Mouse (Mus musculus): ENCODE data around the gene Atraid. TPM values are rescaled to one million over a fixed set of nuclear protein-coding genes. Genes with fewer than 3 reads are reported as not detected.

The Atraid gene
- polyA plus RNA-seq, 1 experiment from 2014 or later, result 81.8 TPM

DNA sequence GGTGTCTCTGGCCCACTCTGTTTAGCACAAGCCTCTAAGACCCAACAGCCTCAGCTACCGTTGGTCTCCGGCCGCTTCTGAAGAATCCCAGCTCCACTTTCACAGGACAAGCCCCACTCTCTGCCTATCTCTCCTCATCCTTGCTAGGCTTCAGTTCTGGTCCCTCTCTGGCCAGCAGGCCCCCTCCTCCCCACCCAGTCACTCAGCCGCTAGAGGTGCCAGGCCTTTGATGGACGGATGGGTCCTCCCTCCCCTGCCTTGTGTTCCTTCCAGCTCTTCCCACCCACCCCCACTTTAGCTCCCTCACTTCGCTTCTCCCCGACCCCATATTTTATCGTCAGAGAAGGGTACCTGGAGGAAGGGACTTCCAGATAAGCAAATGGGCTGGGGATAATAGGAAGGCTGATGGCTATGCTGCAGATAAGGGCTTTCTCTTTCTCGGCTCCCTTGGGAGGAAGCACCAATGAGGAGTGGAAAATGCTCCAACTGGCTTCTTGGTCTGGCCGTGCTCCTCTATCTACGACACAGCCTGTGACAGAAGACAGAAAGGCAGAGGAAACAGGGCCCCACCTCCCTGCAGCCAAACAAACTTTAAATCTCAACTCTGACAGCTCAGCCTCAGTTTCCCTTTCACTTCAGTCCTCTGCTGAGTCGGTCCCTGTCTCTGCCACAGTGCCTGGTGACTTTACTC lies 35.0 kb downstream of the Atraid start:
- no peak overlapping the region for H3K27ac ChIP-seq (ENCODE audit: low read depth, low read length)
- no peak overlapping the region for H3K4me2 ChIP-seq (ENCODE audit: low read depth, low read length, severe bottlenecking)
- ATAC-seq (replicated peaks; ENCODE audit: low FRiP score), result no peak

DNA sequence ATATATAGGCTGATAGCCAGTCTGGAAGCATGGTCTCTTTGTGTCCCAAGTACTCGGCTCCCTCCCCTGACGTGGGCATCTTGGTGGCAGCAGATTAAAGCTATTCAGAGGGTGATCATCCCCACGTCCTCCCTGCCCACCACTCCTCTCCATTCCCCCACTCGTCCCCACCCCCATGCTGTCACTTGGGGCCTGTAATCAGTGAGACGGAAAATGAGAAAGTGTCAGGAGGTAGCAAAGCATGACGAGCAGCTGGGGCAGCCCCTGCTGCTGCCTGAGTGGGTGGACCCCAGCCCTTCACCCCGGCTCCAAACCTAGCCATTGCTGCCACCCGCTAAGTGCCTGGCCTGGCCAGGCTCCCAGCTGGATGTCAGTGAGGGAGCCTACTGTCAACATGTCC lies 35.8 kb downstream of the Atraid start:
- ATAC-seq (replicated peaks; ENCODE audit: low FRiP score) (no peak), DNase-seq (ENCODE audit: low spot score) (no peak)
- 7% methylated on average over 6 of the region's 8 CpGs for WGBS
- no peaks in the 10 kb centered on the region for H3K9me3 ChIP-seq (ENCODE audit: control insufficient read depth, low read length)
- H3K4me3 ChIP-seq (ENCODE audit: low read depth, low read length), result no peak overlapping the region
- no peak overlapping the region for H3K27ac ChIP-seq (ENCODE audit: low read depth, low read length)
- no peaks in the 10 kb centered on the region; the same call in 1 of the 2 replicates for H3K4me1 ChIP-seq (replicated peaks; ENCODE audit: control insufficient read depth, insufficient read depth, low read length)
- H3K9ac ChIP-seq (ENCODE audit: low read length), result no peak overlapping the region
- H3K36me3 ChIP-seq (ENCODE audit: control insufficient read depth, insufficient read depth, low read length), result no peaks in the 10 kb centered on the region
- 0 out of 2 replicates have a peak, but pooled peaks cover 2% of the 10 kb centered on the region for H3K27me3 ChIP-seq (ENCODE audit: control insufficient read depth, insufficient read depth, low read length)
- 0 out of 2 replicates have a peak overlapping the region, but pooled peaks have one; percentile 11 for H3K4me2 ChIP-seq (ENCODE audit: low read depth, low read length, severe bottlenecking)

More for the DNA sequence above, 35.0 kb downstream of the Atraid start:
- WGBS, result 50% methylated on average over 12 of the region's 12 CpGs
- Histone ChIP-seq H3K9me3 (ENCODE audit: control insufficient read depth, low read length) (no peaks in the 10 kb centered on the region), H3K4me3 (ENCODE audit: low read depth, low read length) (no peak overlapping the region), H3K36me3 (ENCODE audit: control insufficient read depth, insufficient read depth, low read length) (no peaks in the 10 kb centered on the region), H3K27me3 (ENCODE audit: control insufficient read depth, insufficient read depth, low read length) (0 out of 2 replicates have a peak, but pooled peaks cover 2% of the 10 kb centered on the region), H3K9ac (ENCODE audit: low read length) (no peak overlapping the region), H3K4me1 (replicated peaks; ENCODE audit: control insufficient read depth, insufficient read depth, low read length) (no peaks in the 10 kb centered on the region; the same call in 1 of the 2 replicates)
- DNase-seq (ENCODE audit: low spot score), result no peak

DNA sequence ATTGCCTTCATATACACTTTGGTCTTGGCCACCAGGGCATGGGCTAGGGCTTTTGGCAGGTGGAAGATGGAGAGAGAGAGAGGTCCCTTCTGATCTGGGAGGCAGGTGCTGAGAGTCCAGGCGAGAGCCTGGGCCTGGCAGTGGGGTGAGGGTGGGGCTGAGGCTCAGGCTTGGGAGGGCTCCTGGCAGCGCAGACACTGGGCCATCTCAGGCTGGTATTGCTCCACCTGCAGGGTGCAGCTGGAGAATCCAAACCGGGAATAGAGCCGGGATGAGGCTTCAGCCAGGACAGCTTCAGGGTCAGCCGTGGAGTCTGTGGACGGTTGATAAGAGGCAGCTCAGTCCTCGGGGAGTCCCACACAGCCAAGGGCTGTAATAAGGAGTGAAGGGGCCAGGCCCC lies 38.5 kb downstream of the Atraid start:
- Histone ChIP-seq H3K36me3 (ENCODE audit: control insufficient read depth, insufficient read depth, low read length) (no peaks in the 10 kb centered on the region), H3K4me3 (ENCODE audit: low read depth, low read length) (no peak overlapping the region), H3K4me1 (replicated peaks; ENCODE audit: control insufficient read depth, insufficient read depth, low read length) (no peaks in the 10 kb centered on the region; the same call in 1 of the 2 replicates), H3K9ac (ENCODE audit: low read length) (no peak overlapping the region), H3K9me3 (ENCODE audit: control insufficient read depth, low read length) (no peaks in the 10 kb centered on the region), H3K27me3 (ENCODE audit: control insufficient read depth, insufficient read depth, low read length) (peaks cover 19% of the 10 kb centered on the region), H3K4me2 (ENCODE audit: low read depth, low read length, severe bottlenecking) (no peak overlapping the region), H3K27ac (ENCODE audit: low read depth, low read length) (no peak overlapping the region)
- DNase-seq (ENCODE audit: low spot score), result no peak
- WGBS, result 27% methylated on average over 7 of the region's 7 CpGs
- no peak for ATAC-seq (replicated peaks; ENCODE audit: low FRiP score)

DNA sequence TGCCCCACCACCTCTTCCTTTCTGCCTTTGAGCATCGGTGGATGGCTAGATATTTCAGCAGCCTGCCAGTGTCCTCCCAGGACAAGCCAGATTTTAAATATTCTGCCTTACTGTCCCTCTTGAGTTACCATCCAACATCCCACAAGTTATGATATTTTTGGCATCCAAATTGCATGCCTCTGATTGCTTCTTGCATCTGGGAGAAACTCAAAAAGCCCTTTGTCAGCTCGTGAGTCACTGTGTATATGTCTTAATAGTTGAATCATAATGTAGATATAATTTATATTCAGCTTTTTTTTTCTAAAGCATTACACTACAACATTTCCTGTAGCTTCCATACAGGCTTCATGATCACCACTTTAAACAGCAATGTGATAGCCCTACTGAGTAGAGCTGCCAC lies 39.0 kb downstream of the Atraid start:
- ATAC-seq (replicated peaks; ENCODE audit: low FRiP score) (no peak), DNase-seq (ENCODE audit: low spot score) (no peak)
- Histone ChIP-seq H3K27me3 (ENCODE audit: control insufficient read depth, insufficient read depth, low read length) (peaks cover 25% of the 10 kb centered on the region), H3K4me2 (ENCODE audit: low read depth, low read length, severe bottlenecking) (no peak overlapping the region), H3K27ac (ENCODE audit: low read depth, low read length) (no peak overlapping the region), H3K9me3 (ENCODE audit: control insufficient read depth, low read length) (no peaks in the 10 kb centered on the region), H3K36me3 (ENCODE audit: control insufficient read depth, insufficient read depth, low read length) (no peaks in the 10 kb centered on the region), H3K4me1 (replicated peaks; ENCODE audit: control insufficient read depth, insufficient read depth, low read length) (no peaks in the 10 kb centered on the region; the same call in 1 of the 2 replicates), H3K9ac (ENCODE audit: low read length) (no peak overlapping the region), H3K4me3 (ENCODE audit: low read depth, low read length) (no peak overlapping the region)
- 83% methylated on average over 2 of the region's 2 CpGs for whole genome bisulfite sequencing

DNA sequence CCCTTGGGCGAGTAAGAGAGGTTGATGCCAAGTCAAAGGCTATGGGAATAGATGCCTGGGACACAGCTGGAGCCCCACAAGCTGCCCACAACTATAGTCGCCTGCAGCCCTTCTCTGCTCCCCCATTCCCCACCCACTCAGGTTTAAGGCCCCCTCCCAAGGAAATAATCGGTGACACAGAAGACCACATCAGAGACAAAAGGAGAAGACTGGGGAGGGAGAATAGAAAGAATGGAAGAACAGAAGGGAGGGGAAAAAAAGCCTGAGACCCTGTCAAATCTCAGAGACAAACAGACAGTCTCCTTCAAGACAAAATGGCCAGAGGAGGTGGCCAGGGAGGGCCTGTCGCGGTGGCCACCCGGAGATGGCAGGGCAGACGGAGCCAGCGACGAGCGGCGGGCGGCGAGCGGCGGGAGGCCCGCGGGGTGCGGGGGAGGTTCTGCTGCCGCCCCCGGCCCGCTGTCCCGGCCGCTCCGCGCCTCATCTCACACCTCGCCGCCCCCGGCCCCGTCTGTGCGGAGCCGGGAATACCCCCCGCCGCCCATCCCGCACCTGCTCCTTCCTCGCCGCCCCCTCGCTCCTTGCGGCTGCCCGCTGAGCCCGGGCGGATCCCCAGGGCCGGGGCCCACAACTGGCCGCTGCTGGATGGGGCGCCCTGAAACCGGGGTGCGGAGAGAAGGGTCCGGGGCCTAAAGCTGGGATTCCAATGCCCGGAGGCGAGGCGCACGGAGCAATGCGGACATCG lies 44.3 kb downstream of the Atraid start:
- peaks cover 19% of the 10 kb centered on the region for H3K4me1 ChIP-seq (replicated peaks; ENCODE audit: control insufficient read depth, insufficient read depth, low read length)
- H3K4me2 ChIP-seq (ENCODE audit: low read depth, low read length, severe bottlenecking), result peak overlapping the region; percentile 61
- H3K9me3 ChIP-seq (ENCODE audit: control insufficient read depth, low read length), result no peaks in the 10 kb centered on the region
- DNase-seq (ENCODE audit: low spot score) (no peak), ATAC-seq (replicated peaks; ENCODE audit: low FRiP score) (no peak)
- no peak overlapping the region for H3K27ac ChIP-seq (ENCODE audit: low read depth, low read length)
- peak overlapping the region; percentile 36 for H3K4me3 ChIP-seq (ENCODE audit: low read depth, low read length)
- H3K36me3 ChIP-seq (ENCODE audit: control insufficient read depth, insufficient read depth, low read length), result no peaks in the 10 kb centered on the region
- 3% methylated on average over 26 of the region's 53 CpGs for WGBS
- H3K9ac ChIP-seq (ENCODE audit: low read length), result peak overlapping the region; percentile 29; the same call in 1 of the 2 replicates
- peaks cover 70% of the 10 kb centered on the region for H3K27me3 ChIP-seq (ENCODE audit: control insufficient read depth, insufficient read depth, low read length)

DNA sequence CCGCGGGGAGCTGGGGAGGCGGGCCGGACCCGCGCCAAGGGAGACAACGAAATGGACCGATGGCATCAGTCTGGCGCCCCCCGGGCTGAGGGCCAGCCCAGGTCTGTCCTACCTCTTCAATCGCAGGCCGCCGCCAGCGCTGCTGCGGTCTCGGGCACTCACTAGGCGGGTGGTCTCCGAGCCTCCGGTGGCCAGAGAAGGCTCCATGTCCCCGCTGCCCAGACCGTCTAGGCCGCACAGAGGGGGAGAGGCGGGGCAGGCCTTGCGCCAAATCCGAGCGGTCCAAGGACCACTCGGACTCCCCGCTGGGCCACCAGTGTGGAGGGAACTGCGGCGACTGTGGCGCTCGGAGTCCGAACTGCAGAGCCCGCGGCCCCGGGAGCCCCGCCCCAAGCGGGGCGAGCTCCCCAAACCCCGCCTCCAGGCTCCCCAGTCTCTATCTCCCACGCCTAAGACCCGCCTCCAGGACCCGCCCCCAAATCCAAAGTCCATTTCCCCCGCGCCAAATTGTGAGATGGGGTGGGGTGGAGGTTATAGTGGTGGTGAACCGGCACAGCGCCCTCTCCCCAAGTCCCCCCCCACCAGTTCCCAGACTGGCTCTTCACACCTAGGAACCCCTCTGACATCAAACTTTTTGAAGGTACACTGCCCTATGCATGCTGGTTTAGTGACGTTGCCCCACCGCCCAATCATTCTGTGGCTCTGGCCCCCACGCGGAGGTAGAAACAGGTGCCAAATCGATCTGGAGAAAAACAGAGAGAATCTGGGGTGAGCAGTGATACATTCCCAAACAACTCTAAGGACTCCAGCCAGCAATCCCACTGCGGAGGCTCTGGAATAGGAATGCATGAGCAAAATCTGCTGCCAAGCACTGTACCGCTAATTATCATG lies 45.3 kb downstream of the Atraid start:
- peak; percentile 71 for DNase-seq (ENCODE audit: low spot score)
- Histone ChIP-seq H3K9ac (ENCODE audit: low read length) (peak overlapping the region; percentile 32), H3K4me1 (replicated peaks; ENCODE audit: control insufficient read depth, insufficient read depth, low read length) (peaks cover 19% of the 10 kb centered on the region), H3K27me3 (ENCODE audit: control insufficient read depth, insufficient read depth, low read length) (peaks cover 71% of the 10 kb centered on the region), H3K4me3 (ENCODE audit: low read depth, low read length) (peak overlapping the region; percentile 36), H3K27ac (ENCODE audit: low read depth, low read length) (no peak overlapping the region), H3K4me2 (ENCODE audit: low read depth, low read length, severe bottlenecking) (peak overlapping the region; percentile 61), H3K36me3 (ENCODE audit: control insufficient read depth, insufficient read depth, low read length) (no peaks in the 10 kb centered on the region), H3K9me3 (ENCODE audit: control insufficient read depth, low read length) (no peaks in the 10 kb centered on the region)
- peak; percentile 51 for ATAC-seq (replicated peaks; ENCODE audit: low FRiP score)
- under 1% methylated on average over 44 of the region's 54 CpGs for WGBS

DNA sequence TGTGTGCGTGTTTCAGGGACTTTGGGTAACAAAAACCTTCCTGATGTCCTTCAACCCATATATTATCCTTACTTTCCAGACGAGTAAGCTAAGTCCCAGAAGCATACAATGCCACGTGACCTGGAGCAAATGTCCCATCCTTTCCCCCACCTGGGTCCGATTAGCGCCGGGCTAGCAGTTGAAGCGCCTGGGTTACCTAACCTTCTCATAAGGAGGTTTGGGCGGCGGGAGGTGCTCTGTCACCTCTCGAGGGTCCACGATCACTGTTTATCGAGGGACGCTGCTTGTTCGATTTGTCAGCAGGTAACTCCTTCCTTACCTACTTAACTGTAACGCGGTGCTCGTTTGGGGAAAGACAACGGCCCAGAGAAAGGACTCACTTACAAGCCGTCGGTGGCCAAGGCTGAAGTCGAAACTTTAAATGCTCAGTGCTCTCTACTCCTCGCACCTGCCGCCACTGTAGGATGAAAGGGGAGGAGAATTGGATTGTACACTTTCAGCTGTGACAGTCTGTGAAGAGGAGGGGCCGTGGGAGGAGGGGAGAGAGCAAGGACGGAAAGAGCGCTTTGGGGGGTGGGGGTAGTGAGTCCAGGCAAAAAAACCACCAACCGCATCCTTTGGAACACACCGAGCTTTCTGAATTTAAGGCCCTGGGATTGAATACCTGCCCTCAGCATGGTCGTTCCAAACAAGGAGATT lies 46.1 kb downstream of the Atraid start:
- Histone ChIP-seq H3K36me3 (ENCODE audit: control insufficient read depth, insufficient read depth, low read length) (no peaks in the 10 kb centered on the region), H3K27ac (ENCODE audit: low read depth, low read length) (no peak overlapping the region), H3K27me3 (ENCODE audit: control insufficient read depth, insufficient read depth, low read length) (peaks cover 71% of the 10 kb centered on the region), H3K9me3 (ENCODE audit: control insufficient read depth, low read length) (no peaks in the 10 kb centered on the region), H3K9ac (ENCODE audit: low read length) (no peak overlapping the region), H3K4me3 (ENCODE audit: low read depth, low read length) (peak overlapping the region; percentile 17; the same call in 1 of the 2 replicates), H3K4me1 (replicated peaks; ENCODE audit: control insufficient read depth, insufficient read depth, low read length) (peaks cover 19% of the 10 kb centered on the region), H3K4me2 (ENCODE audit: low read depth, low read length, severe bottlenecking) (peak overlapping the region; percentile 35; the same call in 1 of the 2 replicates)
- DNase-seq (ENCODE audit: low spot score) (no peak), ATAC-seq (replicated peaks; ENCODE audit: low FRiP score) (no peak)
- 2% methylated on average over 29 of the region's 29 CpGs for WGBS
